Mouse (Mus musculus) retina, adult 2 months (tissue): ENCODE data around the gene Camk2g.

Experiments
- DNase-seq: peaks from one replicate; pipeline ENCODE4 v3.0.0-alpha.2; 2012; ENCODE audit warnings: low read depth, low spot score

Gene Camk2g

DNA sequence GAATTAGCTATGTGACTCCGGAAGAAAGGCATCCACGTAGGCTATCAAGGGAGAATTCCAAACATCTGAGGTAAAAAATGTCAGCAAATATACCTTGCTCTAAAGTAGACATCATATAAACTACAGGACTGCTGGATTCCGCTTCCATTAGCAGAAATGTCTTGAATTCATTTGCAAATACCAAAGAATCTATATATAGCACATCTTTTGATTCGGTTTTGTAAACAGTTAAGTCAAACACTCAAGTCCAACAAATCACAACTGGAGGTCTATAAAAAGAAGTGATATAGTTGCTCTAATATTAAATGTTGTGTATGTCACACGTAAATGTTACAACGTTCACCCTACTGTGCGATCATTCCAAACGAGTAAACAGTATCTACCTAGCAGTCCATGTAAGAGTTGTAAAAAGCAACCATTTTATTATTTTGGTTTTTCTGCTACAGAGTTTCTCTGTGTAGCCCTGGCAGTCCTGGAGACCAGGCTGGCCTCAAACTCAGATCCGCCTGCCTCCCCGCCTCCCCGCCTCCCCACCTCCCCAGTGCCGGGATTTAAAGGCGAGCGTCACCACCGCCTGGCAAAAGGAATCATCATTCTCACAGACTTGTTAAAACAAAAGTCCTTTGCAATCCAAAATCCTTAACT, 91.7 kb downstream of the Camk2g start:
- no peak for DNase-seq

DNA sequence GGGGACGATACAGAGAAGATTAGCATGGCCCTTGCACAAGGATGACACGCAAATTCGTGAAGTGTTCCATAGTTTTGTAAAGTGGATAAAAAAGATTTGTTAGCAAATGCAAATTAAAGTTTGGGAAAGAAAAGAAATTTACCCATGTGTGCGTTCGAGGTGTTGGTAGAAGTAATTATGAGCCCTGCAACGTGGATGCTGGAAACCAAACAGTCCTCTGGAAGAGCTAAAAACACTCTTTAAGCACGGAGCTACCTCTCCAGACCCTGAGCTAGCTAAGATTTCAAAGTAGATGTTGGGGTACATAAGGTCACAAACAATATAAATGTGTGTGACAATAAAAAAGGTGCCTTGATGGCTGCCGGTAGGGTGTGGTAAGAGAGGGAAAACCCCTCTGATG, 92.3 kb downstream of the Camk2g start:
- no peak for DNase-seq

DNA sequence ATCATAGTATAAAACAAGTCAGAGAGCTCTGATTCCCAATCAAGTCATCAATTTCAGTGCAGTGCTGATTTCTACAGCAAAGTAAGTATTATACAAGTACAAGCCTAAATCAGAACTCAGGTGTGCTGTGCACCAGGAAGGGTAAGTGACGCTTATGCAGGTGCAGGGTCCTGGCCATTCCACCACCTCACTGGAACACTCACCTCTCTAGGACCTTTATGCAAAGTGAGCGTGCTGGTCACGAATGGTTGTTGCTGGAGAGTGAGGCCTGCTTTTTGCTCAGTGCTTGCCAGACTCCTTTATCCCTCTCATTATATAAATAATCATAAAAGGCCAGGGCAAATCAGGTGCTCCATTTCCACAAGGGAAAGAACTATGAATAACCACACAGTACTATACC, 93.5 kb downstream of the Camk2g start:
- no peak for DNase-seq

DNA sequence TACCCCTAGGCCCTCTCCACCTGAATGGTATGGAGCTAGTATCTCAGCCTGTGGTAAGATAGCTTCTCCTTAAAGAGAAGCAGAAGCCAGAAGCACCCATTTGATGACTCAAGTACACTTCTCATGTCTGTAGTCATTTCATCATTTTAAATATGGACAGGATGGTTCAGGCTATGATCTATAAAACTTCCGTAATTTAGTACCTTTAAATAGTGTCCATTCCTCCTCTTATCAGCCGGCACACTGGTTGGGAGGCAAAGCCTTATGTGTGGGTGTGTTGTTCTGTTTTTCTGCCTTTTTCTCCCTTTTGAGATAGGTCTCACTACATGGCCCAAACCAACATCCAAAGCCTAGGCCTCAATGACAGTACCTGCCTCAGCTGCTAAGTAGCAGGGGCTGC, 95.4 kb downstream of the Camk2g start:
- no peak for DNase-seq

DNA sequence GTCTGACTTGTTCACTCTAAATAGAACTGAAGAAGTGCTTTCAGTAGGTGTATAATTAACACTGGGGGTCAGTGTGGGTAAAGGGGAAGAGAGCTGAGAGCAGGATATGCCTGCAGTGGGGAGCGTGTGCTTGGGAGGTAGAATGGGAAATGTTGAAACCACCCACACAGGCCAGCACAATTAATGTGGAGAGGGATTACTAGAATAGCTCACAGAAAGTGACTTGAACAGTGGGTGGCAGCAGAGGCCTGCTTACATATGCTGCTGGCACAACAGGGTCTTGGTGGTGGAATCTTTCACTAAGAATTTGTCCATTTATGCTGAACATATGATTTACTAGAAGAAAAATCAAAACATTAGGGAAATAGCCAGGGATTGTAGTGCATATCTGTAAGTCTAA, 96.9 kb downstream of the Camk2g start:
- no peak for DNase-seq

DNA sequence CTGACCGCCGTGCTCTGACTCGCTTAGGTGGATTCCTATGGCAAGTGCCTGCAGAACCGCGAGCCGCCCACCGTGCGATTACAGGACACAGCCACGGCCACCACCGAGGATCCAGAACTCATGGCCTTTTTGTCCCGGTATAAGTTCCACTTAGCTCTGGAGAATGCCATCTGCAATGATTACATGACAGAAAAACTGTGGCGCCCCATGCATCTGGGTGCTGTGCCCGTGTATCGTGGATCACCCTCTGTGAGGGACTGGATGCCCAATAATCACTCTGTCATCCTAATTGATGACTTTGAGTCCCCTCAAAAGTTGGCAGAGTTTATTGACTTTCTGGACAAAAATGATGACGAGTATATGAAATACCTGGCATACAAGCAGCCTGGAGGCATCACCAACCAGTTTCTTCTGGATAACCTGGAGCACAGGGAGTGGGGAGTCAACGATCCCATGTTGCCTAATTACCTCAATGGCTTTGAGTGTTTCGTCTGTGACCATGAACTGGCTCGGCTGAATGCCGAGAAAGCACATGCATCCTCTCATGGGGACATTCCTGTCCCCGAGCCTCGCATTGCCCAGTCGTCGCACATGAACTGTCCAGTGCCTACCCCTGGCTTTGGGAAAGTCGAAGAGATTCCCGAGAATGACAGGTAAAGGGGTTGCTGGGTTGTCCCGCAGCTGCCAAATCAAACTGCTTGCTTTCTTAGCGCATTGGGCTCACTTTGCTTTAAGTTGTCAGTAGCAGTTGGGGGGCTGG, 97.9 kb downstream of the Camk2g start:
- DNase-seq: no peak

DNA sequence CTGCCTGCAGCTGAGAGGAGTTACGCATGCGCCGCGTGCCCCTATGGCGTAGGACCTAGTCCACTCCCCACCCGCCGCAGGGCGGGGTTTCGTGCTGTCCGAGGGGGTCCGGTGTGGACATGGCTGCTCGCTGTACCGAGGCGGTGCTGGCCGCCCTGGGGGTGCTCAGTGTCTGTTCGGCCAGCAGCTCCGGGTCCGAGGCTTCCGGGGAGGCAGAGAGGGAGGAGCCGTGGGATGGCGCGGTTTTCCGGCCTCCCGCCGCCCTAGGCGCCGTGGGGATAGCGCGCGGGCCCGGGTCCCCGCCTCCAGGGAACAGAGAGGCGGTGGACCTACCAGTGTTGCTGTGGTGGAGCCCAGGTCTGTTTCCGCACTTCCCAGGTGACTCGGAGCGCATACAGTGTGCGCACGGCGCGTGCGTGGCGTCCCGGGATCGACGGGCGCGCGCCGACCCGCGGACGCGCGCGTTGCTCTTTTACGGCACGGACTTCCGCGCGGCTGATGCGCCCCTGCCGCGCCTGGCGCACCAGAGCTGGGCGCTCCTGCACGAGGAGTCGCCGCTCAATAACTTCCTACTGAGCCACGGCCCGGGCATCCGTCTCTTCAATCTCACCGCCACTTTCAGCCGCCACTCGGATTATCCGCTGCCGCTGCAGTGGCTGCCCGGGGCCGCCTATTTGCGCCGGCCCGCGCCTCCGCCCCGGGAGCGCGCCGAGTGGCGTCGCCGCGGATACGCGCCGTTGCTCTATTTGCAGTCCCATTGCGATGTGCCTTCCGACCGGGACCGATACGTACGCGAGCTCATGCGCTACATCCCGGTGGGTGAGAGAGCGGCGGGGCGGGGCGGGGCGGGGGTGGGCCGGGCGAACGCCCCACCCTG, 98.8 kb downstream of the Camk2g start, which contains the start of gene Fut11:
Fut11 (plus strand) TSS at position 85 of the 877 bp plus-strand sequence.
- peak; percentile 58 for DNase-seq

DNA sequence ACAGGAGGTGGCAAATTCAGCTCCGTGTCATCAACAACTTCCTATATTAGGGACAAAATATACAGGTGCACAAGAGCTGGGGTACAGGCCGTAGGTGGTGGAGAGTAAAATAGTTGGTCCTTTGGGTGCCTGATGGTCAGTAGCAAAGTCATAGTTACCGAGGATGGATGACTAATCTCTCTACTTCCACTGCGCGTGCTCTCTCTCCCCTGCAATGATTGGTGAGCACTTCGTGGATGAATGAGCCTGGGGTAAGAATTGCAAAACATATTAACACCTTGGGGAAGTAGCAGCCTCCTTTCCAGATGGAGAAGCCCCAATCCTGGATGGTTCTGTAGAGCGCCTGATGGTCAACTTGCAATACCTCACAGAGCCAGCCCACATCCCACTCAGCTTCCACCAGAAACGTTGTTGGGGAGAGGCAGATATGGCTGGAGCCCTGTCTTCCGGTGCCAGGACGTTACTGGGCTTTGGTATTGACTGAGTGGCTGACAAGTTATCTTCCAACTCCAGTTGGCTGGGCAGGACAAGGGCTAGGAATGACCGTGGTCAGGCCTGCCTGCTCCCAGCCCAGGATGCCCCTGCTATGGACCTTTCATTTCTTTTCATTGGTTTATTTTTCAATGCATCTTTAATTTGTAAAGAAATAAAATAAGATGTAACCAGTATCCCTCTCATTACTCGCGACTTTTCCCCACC, 99.6 kb downstream of the Camk2g start:
- DNase-seq: no peak

DNA sequence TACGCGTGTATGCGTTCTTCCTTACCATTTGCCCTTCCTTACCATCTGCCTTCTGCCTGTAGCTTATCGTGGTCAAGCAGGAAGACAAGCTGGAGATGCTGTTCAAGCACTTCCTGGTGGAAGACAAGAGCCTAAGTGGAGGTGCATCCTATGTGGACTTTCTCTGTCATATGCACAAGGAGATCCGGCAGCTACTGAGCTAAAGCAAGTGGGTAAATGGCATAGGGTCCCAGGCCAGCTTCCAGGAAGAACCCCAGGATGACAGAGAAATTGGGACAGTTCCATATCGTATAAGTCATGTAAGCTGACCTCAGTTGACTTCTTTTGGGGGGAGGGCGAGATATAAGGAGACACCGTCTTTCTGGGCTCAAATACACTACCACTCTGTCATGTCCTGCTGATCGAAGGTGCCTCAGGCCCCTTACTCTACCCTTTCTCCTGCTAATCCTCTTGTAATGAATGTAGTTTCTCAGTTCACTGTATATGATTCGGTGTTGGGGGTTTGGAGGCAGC, 100.2 kb downstream of the Camk2g start:
- no peak for DNase-seq

DNA sequence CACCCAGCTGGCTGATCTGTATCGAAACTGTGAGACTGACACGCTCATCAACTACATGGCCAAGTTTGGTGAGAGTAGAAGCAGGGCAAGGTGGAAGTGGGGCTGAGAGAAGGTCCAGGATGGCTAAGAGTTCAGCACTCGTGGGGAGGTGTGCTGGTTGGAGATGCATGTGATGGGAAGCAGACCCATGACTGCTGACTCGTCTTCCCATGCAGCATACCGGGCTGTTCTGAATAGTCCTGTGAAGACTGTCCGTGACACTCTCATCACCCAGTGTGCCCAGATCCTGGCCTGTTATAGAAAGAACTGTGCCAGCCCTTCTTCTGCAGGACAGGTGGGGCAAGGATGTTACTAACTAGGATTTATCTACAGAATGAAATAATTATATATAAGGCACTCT, 102.1 kb downstream of the Camk2g start:
- no peak for DNase-seq

DNA sequence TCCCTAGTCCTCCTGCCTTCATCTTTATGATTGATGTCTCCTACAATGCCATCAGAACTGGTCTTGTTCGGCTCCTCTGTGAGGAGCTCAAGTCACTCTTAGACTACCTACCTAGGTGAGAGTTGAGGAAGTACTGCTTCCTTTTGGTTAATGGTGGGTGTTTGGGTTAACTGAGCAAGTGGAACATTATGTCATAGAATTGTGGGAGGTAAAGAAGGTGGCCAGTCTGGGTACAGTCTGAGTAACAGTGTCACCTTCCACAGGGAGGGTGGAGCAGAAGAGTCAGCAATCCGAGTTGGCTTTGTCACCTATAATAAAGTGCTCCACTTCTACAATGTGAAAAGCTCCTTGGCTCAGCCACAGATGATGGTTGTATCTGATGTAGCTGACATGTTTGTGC, 104.9 kb downstream of the Camk2g start:
- DNase-seq: no peak

DNA sequence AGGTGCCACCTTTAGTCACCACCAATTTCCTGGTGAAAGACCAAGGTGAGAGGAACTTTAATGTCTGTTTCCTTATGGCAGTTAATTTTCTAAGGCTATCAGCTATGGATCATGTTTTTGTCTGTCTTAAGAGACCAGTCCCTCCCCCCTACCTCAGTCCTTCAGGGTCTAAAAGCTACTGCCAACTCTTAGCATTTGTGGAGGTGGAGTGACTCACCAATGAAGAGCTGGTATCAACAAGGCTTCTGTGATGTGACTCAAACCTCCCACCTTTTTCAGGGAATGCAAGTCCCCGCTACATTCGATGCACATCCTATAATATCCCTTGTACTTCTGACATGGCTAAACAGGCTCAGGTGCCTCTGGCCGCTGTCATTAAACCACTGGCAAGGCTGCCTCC, 107.3 kb downstream of the Camk2g start:
- no peak for DNase-seq
